Mouse (Mus musculus) erythroblast, embryonic 14.5 days (primary cell): ENCODE measurements around the gene Napepld.

ENCODE experiments used
- GATA1 ChIP-seq: IDR thresholded peaks from 2 replicates; pipeline ENCODE4 v1.6.1; 2012; ENCODE audit warnings: low read length, inconsistent platforms, mixed read lengths
- TAL1 ChIP-seq: IDR thresholded peaks from 3 replicates; pipeline ENCODE4 v1.6.1; 2012; ENCODE audit warnings: low read length, inconsistent platforms, mixed read lengths

DNA sequence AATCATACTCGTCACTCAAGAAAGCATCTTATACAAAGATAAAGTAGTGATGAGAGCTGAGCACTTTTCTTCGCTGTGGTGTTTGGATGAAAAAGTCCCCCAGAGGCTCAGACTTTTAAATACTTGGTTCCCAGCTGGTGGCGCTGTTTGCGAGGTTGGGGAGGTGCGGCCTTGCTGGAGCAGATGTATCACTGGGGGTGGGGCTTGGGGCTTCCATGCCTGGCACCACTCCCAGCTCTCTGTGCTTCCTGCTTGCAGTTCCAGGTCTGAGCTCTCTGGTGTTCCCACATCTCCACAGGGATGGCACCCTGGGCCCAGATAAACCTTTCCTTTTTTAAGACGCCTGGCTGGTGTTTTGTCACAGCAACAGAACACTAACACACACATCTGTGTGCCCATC lies 23.3 kb downstream of the Napepld start:
- no peak for TF ChIP-seq GATA1
- TF ChIP-seq TAL1, result no peak
